Mouse (Mus musculus): Measurements from ENCODE around the gene 4930513O06Rik.

Gene 4930513O06Rik

GRCm38 (mm10) chrX:139085943-139086342 lies at the start of gene 4930513O06Rik:
TSS of gene 4930513O06Rik (plus strand) at chrX:139086243.
- DNase-seq (ENCODE audit: low spot score), result no peak

GRCm38 (mm10) chrX:139037666-139038065 lies 48.4 kb upstream of the 4930513O06Rik start:
- DNase-seq (ENCODE audit: low spot score), result no peak

DNA sequence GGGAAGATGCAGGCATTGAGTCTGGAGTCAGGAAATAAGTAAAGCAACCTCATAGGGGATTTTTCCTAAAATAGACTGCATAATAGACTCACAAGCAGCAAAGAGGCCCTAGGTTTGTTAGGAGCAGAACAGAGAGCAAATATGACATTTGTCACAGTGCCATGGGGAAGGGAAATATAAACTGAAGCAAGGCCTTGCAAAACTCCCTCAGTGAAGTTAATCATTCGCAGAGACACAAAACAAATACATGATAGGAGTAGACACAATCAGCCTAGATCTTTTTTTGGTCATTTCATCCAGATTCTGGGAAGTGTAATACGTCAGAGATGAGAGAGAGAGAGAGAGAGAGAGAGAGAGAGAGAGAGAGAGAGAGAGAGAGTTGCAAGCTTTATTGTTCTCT lies 46.7 kb upstream of the 4930513O06Rik start:
- DNase-seq (ENCODE audit: low spot score), result peak; percentile 4

- no peak for DNase-seq (ENCODE audit: low spot score)
Observed at GRCm38 (mm10) chrX:139041148-139041547, 44.9 kb upstream of the 4930513O06Rik start.

DNA sequence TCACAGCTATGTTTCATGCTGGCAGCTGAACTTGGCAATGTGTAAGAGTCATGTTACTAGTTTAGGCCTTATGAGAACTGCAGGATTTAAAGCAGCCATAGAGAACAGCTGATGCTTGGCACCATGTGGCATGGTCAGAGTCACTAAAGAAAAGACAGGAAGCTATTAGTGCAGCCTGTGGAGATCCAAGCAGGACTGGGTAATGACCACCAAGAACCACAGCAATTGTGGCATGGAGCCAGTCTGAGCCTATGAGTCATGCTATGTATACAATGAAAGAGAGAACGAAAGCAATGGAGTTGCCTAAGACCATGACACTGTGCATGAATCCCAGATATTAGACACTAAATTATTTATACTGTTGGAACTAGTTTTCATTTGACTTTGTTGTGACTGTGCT lies 34.1 kb upstream of the 4930513O06Rik start:
- DNase-seq (ENCODE audit: low spot score), result no peak

- DNase-seq (ENCODE audit: low spot score), result no peak
Observed at GRCm38 (mm10) chrX:139053149-139053548, 32.9 kb upstream of the 4930513O06Rik start.

- no peak for DNase-seq (ENCODE audit: low spot score)
Observed at GRCm38 (mm10) chrX:139064078-139064477, 22.0 kb upstream of the 4930513O06Rik start.

DNA sequence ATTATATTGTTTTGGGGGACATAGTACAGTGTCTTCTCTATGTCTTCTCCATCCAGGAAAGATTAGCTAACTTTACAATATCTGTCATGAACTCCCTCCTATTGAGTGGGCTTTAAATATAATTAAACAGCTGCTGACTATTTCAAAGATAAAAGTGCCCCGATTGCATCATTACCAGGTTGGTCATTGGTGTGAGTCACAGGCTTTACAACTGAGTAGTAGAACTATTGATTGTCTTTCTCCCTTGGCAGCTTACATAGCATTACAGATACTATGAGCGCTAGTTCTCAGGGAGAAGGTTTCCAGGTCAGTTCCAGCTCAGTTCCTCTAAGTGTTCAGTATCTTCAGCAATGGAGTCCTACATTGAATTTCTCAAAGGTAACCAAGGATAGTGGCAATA lies 7.5 kb upstream of the 4930513O06Rik start:
- no peak for DNase-seq (ENCODE audit: low spot score)

GRCm38 (mm10) chrX:139085077-139085476 lies 966 bp upstream of the 4930513O06Rik start, which contains the start of gene Serpina7:
TSS of gene Serpina7 (minus strand) at chrX:139085236.
- DNase-seq (ENCODE audit: low spot score), result no peak

DNA sequence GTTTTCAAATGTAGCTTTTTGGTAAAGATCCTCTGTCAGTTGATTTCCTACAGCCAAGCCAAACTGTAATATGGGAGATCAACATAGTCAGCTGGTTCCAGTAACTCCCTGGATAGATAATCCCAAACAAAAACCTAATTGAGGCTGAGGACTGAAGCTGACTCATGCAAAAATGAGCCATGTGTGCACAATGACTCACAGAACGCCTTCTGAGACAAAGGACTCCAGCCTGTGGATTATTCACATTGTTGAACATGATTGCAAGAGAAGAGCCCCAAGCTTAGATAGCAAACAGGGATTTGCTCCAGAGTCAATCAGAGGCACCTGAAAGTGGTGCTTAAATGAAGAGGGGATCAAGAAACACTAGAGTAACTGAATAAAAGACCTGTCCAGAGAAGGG lies 11.2 kb downstream of the 4930513O06Rik start:
- no peak for DNase-seq (ENCODE audit: low spot score)

GRCm38 (mm10) chrX:139134031-139134430 lies 48.0 kb downstream of the 4930513O06Rik start:
- no peak for DNase-seq (ENCODE audit: low spot score)
